Mouse (Mus musculus): Measurements from ENCODE around the gene Urb1. TPM values are rescaled to one million over a fixed set of nuclear protein-coding genes. Genes with fewer than 3 reads are reported as not detected.

Urb1 gene
- polyA plus RNA-seq, 1 experiment, result 4.2 TPM

Other genes with a start within 250 kb of the Urb1 start
- 11.8 and 15.9 TPM in 2 replicates for gene Mis18a, start 83.0 kb downstream of the Urb1 start, polyA plus RNA-seq (2012; rRNA removed)
- gene Mrap, start 72.2 kb downstream of the Urb1 start, polyA plus RNA-seq (2012; rRNA removed), result 8.6 and 15.6 TPM in 2 replicates
- gene Eva1c, start 16.3 kb upstream of the Urb1 start, polyA plus RNA-seq (2012; rRNA removed), result 12.0 and 14.6 TPM in 2 replicates
- gene Cfap298, start 124.7 kb upstream of the Urb1 start, polyA plus RNA-seq (2012; rRNA removed), result 19.8 and 21.3 TPM in 2 replicates
- 21.3 and 23.6 TPM in 2 replicates for gene Synj1, start 200.9 kb upstream of the Urb1 start, polyA plus RNA-seq (2012; rRNA removed)
- gene Paxbp1, start 234.1 kb upstream of the Urb1 start, polyA plus RNA-seq (2012; rRNA removed), result 51.5 and 63.4 TPM in 2 replicates